Mouse (Mus musculus) brain, embryonic 14.5 days (tissue): ENCODE data around the gene Trim41.

ENCODE experiments used
- CTCF ChIP-seq: fragments of 200-500 bp; IDR thresholded peaks from 2 replicates; pipeline ENCODE4 v1.5.1; 2012; ENCODE audit warnings: inconsistent platforms, mild to moderate bottlenecking, moderate library complexity, borderline replicate concordance; ENCODE audit not compliant: insufficient read depth, insufficient read length; ENCODE audit errors: extremely low read depth
- POLR2A ChIP-seq: fragments of 200-500 bp; IDR thresholded peaks from 2 replicates; pipeline ENCODE4 v1.6.1; 2012; ENCODE audit warnings: mild to moderate bottlenecking, inconsistent platforms, borderline replicate concordance; ENCODE audit not compliant: poor library complexity, insufficient read depth, insufficient read length, severe bottlenecking; ENCODE audit errors: extremely low read depth

DNA sequence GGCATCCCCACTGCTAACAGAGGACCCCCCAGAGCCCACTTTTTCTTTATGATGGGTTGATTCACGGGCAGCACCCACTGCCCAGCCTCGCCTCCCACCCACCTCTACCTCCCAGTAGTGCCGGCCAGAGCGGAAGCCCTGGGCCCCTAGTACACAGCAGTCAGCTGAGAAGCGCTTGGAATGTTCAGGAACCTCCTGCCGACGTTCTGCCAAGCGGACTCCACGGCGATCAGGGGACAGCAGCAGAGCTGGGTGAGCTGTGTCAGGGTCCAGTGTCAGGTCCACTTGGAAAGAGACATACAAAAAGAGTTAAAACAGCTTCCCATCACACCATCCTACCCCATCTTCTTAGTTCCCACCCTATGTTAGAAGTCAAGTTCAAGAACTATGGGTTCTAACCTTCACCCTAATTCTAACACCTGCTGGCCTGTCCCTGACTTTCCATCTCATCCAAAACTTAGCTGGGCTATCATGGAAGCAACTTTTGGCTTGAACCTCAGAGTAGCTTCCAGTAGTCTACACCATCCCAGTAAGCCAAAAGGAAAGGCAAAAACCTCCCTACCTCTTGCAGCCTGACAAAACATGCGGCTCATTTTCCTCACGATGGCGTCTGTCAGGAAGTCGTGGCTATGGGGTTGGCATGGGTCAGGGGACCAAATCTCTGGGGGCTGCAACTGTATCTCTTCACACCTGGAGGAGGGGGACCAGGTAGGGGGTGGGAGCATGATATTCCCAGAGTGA, 9.4 kb downstream of the Trim41 start:
- no peak for TF ChIP-seq CTCF
- TF ChIP-seq POLR2A, result no peak
